Mouse (Mus musculus) CH12.LX (cell line): ENCODE measurements around the gene Larp4b. TPM values are rescaled to one million over a fixed set of nuclear protein-coding genes. Genes with fewer than 3 reads are reported as not detected.

ENCODE experiments used
- DNase-seq: peaks from one replicate; pipeline ENCODE4 v3.0.0-alpha.2; 2013; ENCODE audit errors: extremely low read depth
- H3K27ac ChIP-seq: 2 replicates; pipeline ENCODE4 v1.5.1; 2012; ENCODE audit warnings: low read depth, mild to moderate bottlenecking, control low read depth, moderate library complexity; ENCODE audit not compliant: insufficient read depth
- H3K27me3 ChIP-seq: replicated peaks from 2 replicates; pipeline ENCODE3; 2012; ENCODE audit warnings: inconsistent platforms
- H3K36me3 ChIP-seq, 2 experiments: replicated peaks in 1 of 2; 2 replicates each; pipeline versions ENCODE3 to v1.6.1; 2012; ENCODE audit warnings: inconsistent platforms in 1 of 2, low read length in 1 of 2, mild to moderate bottlenecking in 1 of 2, mixed read lengths in 1 of 2, moderate library complexity in 1 of 2; ENCODE audit not compliant: control insufficient read depth in 1 of 2, insufficient read depth in 1 of 2
- H3K4me1 ChIP-seq, 2 experiments: 2 replicates each; pipeline ENCODE4 v1.6.1; 2012; ENCODE audit warnings: inconsistent platforms in 1 of 2, moderate library complexity in 1 of 2; ENCODE audit not compliant: insufficient read depth in 2 of 2, control insufficient read depth in 1 of 2
- H3K4me2 ChIP-seq: 2 replicates; pipeline ENCODE4 v1.6.1; 2012; ENCODE audit warnings: low read depth, mild to moderate bottlenecking, control low read depth; ENCODE audit not compliant: poor library complexity, insufficient read depth, severe bottlenecking
- H3K4me3 ChIP-seq, 3 experiments: fragments of 150-350 bp in 1 of 3; sonication (generic) in 1 of 3; replicated peaks in 1 of 3; 2 replicates each; pipeline versions ENCODE3 to v1.5.1; 2011 to 2012; ENCODE audit warnings: low read depth in 2 of 3, low read length in 2 of 3, mild to moderate bottlenecking in 2 of 3, moderate library complexity in 2 of 3, control low read depth in 1 of 3, improper control_type of control experiment in 1 of 3, inconsistent platforms in 1 of 3, mixed read lengths in 1 of 3; ENCODE audit not compliant: poor library complexity in 1 of 3
- H3K79me2 ChIP-seq: replicated peaks from 2 replicates; pipeline ENCODE4 v1.6.1; 2012; ENCODE audit warnings: mild to moderate bottlenecking, moderate library complexity; ENCODE audit not compliant: control insufficient read depth, poor library complexity, insufficient read depth, severe bottlenecking; ENCODE audit errors: extremely low read depth
- H3K9ac ChIP-seq: 2 replicates; pipeline ENCODE4 v1.6.1; 2012; ENCODE audit warnings: low read depth, mild to moderate bottlenecking, control low read depth, moderate library complexity; ENCODE audit not compliant: insufficient read depth
- H3K9me3 ChIP-seq: replicated peaks from 2 replicates; pipeline ENCODE3; 2012; ENCODE audit warnings: low read length, inconsistent platforms, mixed read lengths
- CHD1 ChIP-seq: IDR thresholded peaks from 2 replicates; pipeline ENCODE4 v1.6.1; 2012; ENCODE audit warnings: low read depth, low read length, improper control_type of control experiment, inconsistent platforms
- ETS1 ChIP-seq: conservative IDR thresholded peaks from 2 replicates; pipeline ENCODE4 v1.6.1; 2012; ENCODE audit warnings: low read depth, mild to moderate bottlenecking, inconsistent platforms, low read length, improper control_type of control experiment, moderate library complexity
- IRF4 ChIP-seq: IDR thresholded peaks from 2 replicates; pipeline ENCODE4 v1.6.1; 2014; ENCODE audit warnings: low read depth, mild to moderate bottlenecking, inconsistent platforms, low read length, improper control_type of control experiment
- JUN ChIP-seq: IDR thresholded peaks from 2 replicates; pipeline ENCODE4 v1.6.1; 2011; ENCODE audit warnings: low read depth, mild to moderate bottlenecking, low read length, improper control_type of control experiment, moderate library complexity; ENCODE audit not compliant: insufficient read depth
- MEF2A ChIP-seq: IDR thresholded peaks from 2 replicates; pipeline ENCODE4 v1.6.1; 2014; ENCODE audit warnings: low read depth, mild to moderate bottlenecking, inconsistent platforms, low read length, improper control_type of control experiment, borderline replicate concordance
- NELFE ChIP-seq: IDR thresholded peaks from 2 replicates; pipeline ENCODE4 v1.6.1; 2011; ENCODE audit warnings: low read depth, low read length, improper control_type of control experiment
- NRF1 ChIP-seq: IDR thresholded peaks from 2 replicates; pipeline ENCODE4 v1.6.1; 2014; ENCODE audit warnings: low read depth, mild to moderate bottlenecking, inconsistent platforms, low read length, improper control_type of control experiment, moderate library complexity
- PAX5 ChIP-seq: IDR thresholded peaks from 2 replicates; pipeline ENCODE4 v1.6.1; 2012; ENCODE audit warnings: low read length, inconsistent platforms, mixed read lengths
- POLR2A ChIP-seq: IDR thresholded peaks from 2 replicates; pipeline ENCODE4 v1.6.1; 2011; ENCODE audit warnings: low read depth, mild to moderate bottlenecking, improper control_type of control experiment, low read length
- POLR2AphosphoS2 ChIP-seq: IDR thresholded peaks from 2 replicates; pipeline ENCODE4 v1.6.1; 2011; ENCODE audit warnings: low read depth, low read length, improper control_type of control experiment
- RCOR1 ChIP-seq: conservative IDR thresholded peaks from 2 replicates; pipeline ENCODE4 v1.6.1; 2012; ENCODE audit warnings: low read depth, mild to moderate bottlenecking, inconsistent platforms, low read length, improper control_type of control experiment
- SIN3A ChIP-seq: IDR thresholded peaks from 2 replicates; pipeline ENCODE4 v1.6.1; 2012; ENCODE audit warnings: low read length, improper control_type of control experiment, inconsistent platforms
- UBTF ChIP-seq: IDR thresholded peaks from 2 replicates; pipeline ENCODE4 v1.6.1; 2012; ENCODE audit warnings: low read depth, mild to moderate bottlenecking, inconsistent platforms, low read length, improper control_type of control experiment, moderate library complexity
- ZC3H11A ChIP-seq: IDR thresholded peaks from 2 replicates; pipeline ENCODE4 v1.6.1; 2012; ENCODE audit warnings: low read depth, mild to moderate bottlenecking, inconsistent platforms, low read length, improper control_type of control experiment
- ZKSCAN1 ChIP-seq: IDR thresholded peaks from 2 replicates; pipeline ENCODE4 v1.6.1; 2012; ENCODE audit warnings: low read depth, inconsistent platforms, low read length, improper control_type of control experiment, borderline replicate concordance
- ZMIZ1 ChIP-seq: IDR thresholded peaks from 2 replicates; pipeline ENCODE4 v1.6.1; 2012; ENCODE audit warnings: low read depth, mild to moderate bottlenecking, inconsistent platforms, low read length, improper control_type of control experiment
- dilution Hi-C: fragments of 300-500 bp; cut with MboI; formaldehyde crosslinking; loops from 2 replicates; pipeline ENCODE4 v1.14.3; 2020; ENCODE audit warnings: low sequenced_read_pairs; ENCODE audit not compliant: extremely low pct_unique_long_range_greater_than_20kb, extremely low pct_ligation_motif_present
- in situ Hi-C: fragments of 300-500 bp; cut with MboI; formaldehyde crosslinking; loops from 3 replicates; pipeline ENCODE4 v1.14.3; 2019; ENCODE audit warnings: low sequenced_read_pairs, low pct_ligation_motif_present, low pct_unique_long_range_greater_than_20kb, mixed read lengths
- polyA plus RNA-seq: library from polyadenylated mRNA; unstranded; fragments of >175 nt; gene quantifications from 2 replicates; pipeline ENCODE4 v1.2.1, GENCODE M21; 2012; ENCODE audit warnings: low read depth; ENCODE audit not compliant: insufficient read length
- total RNA-seq, 2 experiments: library from RNA; depleted of rRNA; stranded (reverse); fragments of 300-350 nt in 1 of 2; fragments of >200 nt in 1 of 2; gene quantifications; 2 replicates each; pipeline ENCODE4 v1.2.3; 2012 to 2014

Gene Larp4b
- total and polyA plus RNA-seq, 3 experiments = 57.9 to 63.3 (median 58.3) TPM

DNA sequence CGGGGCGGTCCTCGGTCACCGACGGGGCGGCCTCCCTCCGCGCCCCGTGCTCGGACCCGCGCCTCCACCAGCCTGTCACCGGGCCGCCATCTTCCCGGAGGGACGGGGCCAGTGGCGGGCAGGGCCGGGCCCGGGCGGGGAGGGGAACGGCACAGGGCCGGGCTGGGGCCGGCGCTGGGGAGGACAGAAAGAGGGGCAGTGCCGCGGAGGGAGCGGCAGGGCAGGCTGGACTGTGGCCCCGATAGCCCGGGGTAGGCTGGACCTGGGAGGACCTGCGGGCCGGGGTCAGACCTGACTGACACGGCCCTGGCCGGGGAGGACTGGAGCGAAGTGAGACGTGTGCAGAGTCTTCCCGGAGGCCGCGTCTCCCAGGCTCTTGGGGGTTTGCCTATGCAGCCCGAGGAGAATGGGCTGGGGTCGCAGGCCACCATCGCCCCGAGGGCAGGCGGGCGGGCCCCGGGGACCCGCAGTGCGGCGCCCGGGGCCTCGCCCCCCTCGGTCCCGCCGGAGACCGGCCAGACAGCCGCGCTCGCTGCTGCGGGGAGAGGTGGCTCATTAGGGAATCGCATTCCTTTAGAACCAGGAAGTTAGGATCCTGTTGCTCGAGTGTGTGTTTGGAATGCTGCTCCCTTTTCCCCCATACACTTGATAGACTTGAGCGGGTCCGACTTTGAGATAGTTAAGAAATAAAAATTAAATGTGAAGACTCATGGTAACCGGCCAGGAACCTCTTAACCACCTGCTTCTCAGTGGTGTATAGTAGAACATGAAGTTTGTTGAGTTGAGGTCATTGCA is 702 bp downstream of the Larp4b start:
- in situ Hi-C loops (no loop called here), dilution Hi-C loops (no loop called here)
- peak overlapping the region; percentile 98 for H3K4me2 ChIP-seq
- peaks cover 0 to 45% of the 10 kb centered on the region in 2 experiments; a peak in 3 of 4 replicates for H3K4me1 ChIP-seq
- H3K9me3 ChIP-seq = no peaks in the 10 kb centered on the region
- peak overlapping the region; percentile 60 to 96 (median 95) for H3K4me3 ChIP-seq
- H3K36me3 ChIP-seq = peaks cover 3 to 19% of the 10 kb centered on the region in 2 experiments
- peaks cover 48% of the 10 kb centered on the region for H3K79me2 ChIP-seq
- no peak for DNase-seq
- no peaks in the 10 kb centered on the region for H3K27me3 ChIP-seq
- 0 out of 2 replicates have a peak, but pooled peaks have one; percentile 4 for TF ChIP-seq ZMIZ1
- TF ChIP-seq MEF2A = no peak
- TF ChIP-seq UBTF = peak; percentile 80; the same call in 1 of the 2 replicates
- H3K9ac ChIP-seq = peak overlapping the region; percentile 99
- peak overlapping the region; percentile 81 for H3K27ac ChIP-seq

DNA sequence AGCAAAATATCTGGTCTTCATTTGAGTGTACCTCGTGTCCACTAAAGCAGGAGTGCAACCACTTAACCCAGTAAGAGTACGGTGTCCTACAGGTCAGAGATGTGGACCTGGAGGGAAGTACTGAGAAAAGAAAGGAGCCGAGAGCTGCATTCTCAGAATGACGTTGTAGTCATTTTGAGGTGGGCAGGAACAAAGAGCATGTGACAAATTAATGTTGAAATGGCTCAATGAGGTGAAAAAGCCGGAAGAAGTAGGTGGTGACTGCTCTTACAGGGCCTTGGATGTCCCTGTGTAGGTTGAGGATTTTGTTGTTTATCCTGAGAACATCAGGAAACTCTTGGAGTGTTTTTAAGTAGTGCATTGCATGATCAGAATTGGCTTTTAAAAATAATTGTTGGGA is 5.6 kb downstream of the Larp4b start:
- Histone ChIP-seq H3K27ac (no peak overlapping the region), H3K9ac (no peak overlapping the region), H3K79me2 (peaks cover 72% of the 10 kb centered on the region), H3K9me3 (no peaks in the 10 kb centered on the region), H3K27me3 (no peaks in the 10 kb centered on the region), H3K4me1 (peaks cover 0 to 52% of the 10 kb centered on the region in 2 experiments; a peak in 2 of 4 replicates), H3K4me2 (no peak overlapping the region), H3K4me3 (no peak overlapping the region), H3K36me3 (peaks cover 3 to 33% of the 10 kb centered on the region in 2 experiments)
- no peak for TF ChIP-seq ZMIZ1
- no peak for TF ChIP-seq POLR2A
- TF ChIP-seq SIN3A = no peak
- TF ChIP-seq PAX5 = no peak
- TF ChIP-seq CHD1 = no peak
- TF ChIP-seq JUN = no peak
- no peak for TF ChIP-seq ETS1
- no peak for TF ChIP-seq MEF2A
- no peak for TF ChIP-seq UBTF
- no peak for TF ChIP-seq ZC3H11A
- TF ChIP-seq NRF1 = no peak
- TF ChIP-seq NELFE = no peak
- TF ChIP-seq RCOR1 = no peak
- TF ChIP-seq ZKSCAN1 = no peak
- TF ChIP-seq IRF4 = no peak
- no peak for TF ChIP-seq POLR2AphosphoS2
- dilution Hi-C loops (no loop called here), in situ Hi-C loops (no loop called here)
- DNase-seq = peak; percentile 22
